In genomic region chr17:84151306-84151705, GRCm38 (mm10) we compare ENCODE assay signal across 17 mouse cellular contexts. TPM values are rescaled to one million over a fixed set of nuclear protein-coding genes. Genes with fewer than 3 reads are reported as not detected.
DNase-seq lines count a peak whose midpoint lies in the region; ATAC-seq and TF ChIP-seq lines count a peak whose summit lies in the region.
"Had no signal": no experiment of that assay in that cellular context is flagged by ENCODE, and none has a peak within 500 bp of the region (broad histone marks: within the 10 kb centered on the region; RNA-seq: fewer than 3 reads in every experiment).

No protein-coding gene starts in this region.

- TF ChIP-seq EP300 in MEL (IDR thresholded peaks at IDR 0.05; ENCODE audit: low read depth in 1 of 2, low read length in 2 of 2), result no peak

- peak; percentile 89 for DNase-seq in heart, adult 11 months
- no peak for DNase-seq in heart, adult 9 months (ENCODE audit: low spot score in 2 of 2)
- DNase-seq in midbrain, embryonic 11.5 days (ENCODE audit: low spot score, missing footprints), result peak; percentile 54
- no peak for DNase-seq in midbrain, embryonic 10.5 days (ENCODE audit: low spot score)
- DNase-seq in MEL (ENCODE audit: low read depth, low spot score), result peak; percentile 39
- DNase-seq in hindbrain, embryonic 10.5 days (ENCODE audit: low spot score), result no peak
- DNase-seq in ovary, postnatal 36 days (ENCODE audit: low spot score), result no peak
- DNase-seq: cerebellum, adult 9-11 months; embryo, embryonic 11 days; layer of hippocampus, postnatal 36 days; right cerebral cortex, postnatal 14 days had no signal

- no peaks in the 10 kb centered on the region for H3K27me3 ChIP-seq in midbrain, embryonic 11.5 days (ENCODE audit: control insufficient read depth, insufficient read depth, low read length)
- H3K27me3 ChIP-seq in midbrain, embryonic 10.5 days (ENCODE audit: low read depth, poor library complexity, severe bottlenecking), result peaks cover 71% of the 10 kb centered on the region
- no peaks in the 10 kb centered on the region for H3K27me3 ChIP-seq in MEL (ENCODE audit: control insufficient read depth in 1 of 2, insufficient read depth in 2 of 2, low read length in 2 of 2)
- H3K27me3 ChIP-seq in liver, embryonic 15.5 days, result no peaks in the 10 kb centered on the region
- H3K27me3 ChIP-seq in hindbrain, embryonic 10.5 days (ENCODE audit: insufficient read depth, poor library complexity, severe bottlenecking), result peaks cover 50% of the 10 kb centered on the region

- no peak for TF ChIP-seq RAD21 in MEL (IDR thresholded peaks at IDR 0.05; ENCODE audit: low read depth, low read length)

- no peak for TF ChIP-seq CTCF in MEL (IDR thresholded peaks at IDR 0.05 in 2 of 3, conservative IDR thresholded peaks at IDR 0.05 in 1 of 3; ENCODE audit: control insufficient read depth in 1 of 3, insufficient read depth in 1 of 3, low read depth in 2 of 3, low read length in 3 of 3, poor library complexity in 1 of 3, severe bottlenecking in 1 of 3)

- no peak overlapping the region for H3K27ac ChIP-seq in midbrain, embryonic 11.5 days (ENCODE audit: low read depth, low read length)
- no peak overlapping the region for H3K27ac ChIP-seq in midbrain, embryonic 10.5 days (replicated peaks)
- peak overlapping the region; percentile 95; the same call in 1 of the 2 replicates for H3K27ac ChIP-seq in MEL (ENCODE audit: control insufficient read depth, low read depth, low read length)
- H3K27ac ChIP-seq in liver, embryonic 15.5 days (replicated peaks), result peak overlapping the region; percentile 92
- no peak overlapping the region for H3K27ac ChIP-seq in hindbrain, embryonic 10.5 days
- H3K27ac ChIP-seq: heart, adult 2 months; midbrain, embryonic 12.5 days had no signal

- H3K9ac ChIP-seq in midbrain, embryonic 11.5 days (ENCODE audit: low read length), result no peak overlapping the region
- no peak overlapping the region for H3K9ac ChIP-seq in MEL (ENCODE audit: control insufficient read depth, low read depth, low read length, poor library complexity, severe bottlenecking)
- no peak overlapping the region for H3K9ac ChIP-seq in liver, embryonic 15.5 days
- H3K9ac ChIP-seq: limb, embryonic 12.5 days; midbrain, embryonic 12.5 days had no signal

- TF ChIP-seq POLR2A in MEL (IDR thresholded peaks at IDR 0.05; ENCODE audit: control insufficient read depth in 1 of 2, insufficient read depth in 1 of 2, low read depth in 1 of 2, low read length in 2 of 2, poor library complexity in 1 of 2), result no peak

- H3K4me1 ChIP-seq in midbrain, embryonic 11.5 days (ENCODE audit: control insufficient read depth, insufficient read depth, low read length), result peaks cover 15% of the 10 kb centered on the region
- H3K4me1 ChIP-seq in midbrain, embryonic 10.5 days, result peaks cover 51% of the 10 kb centered on the region
- peaks cover 43 to 81% of the 10 kb centered on the region in 2 experiments for H3K4me1 ChIP-seq in MEL (ENCODE audit: control insufficient read depth in 1 of 2, insufficient read depth in 2 of 2, low read length in 2 of 2)
- H3K4me1 ChIP-seq in liver, embryonic 15.5 days (replicated peaks), result peaks cover 99% of the 10 kb centered on the region
- H3K4me1 ChIP-seq in hindbrain, embryonic 10.5 days (replicated peaks), result peaks cover 57% of the 10 kb centered on the region

- H3K4me3 ChIP-seq in midbrain, embryonic 11.5 days (ENCODE audit: low read depth, low read length), result no peak overlapping the region
- no peak overlapping the region for H3K4me3 ChIP-seq in midbrain, embryonic 10.5 days
- no peak overlapping the region for H3K4me3 ChIP-seq in MEL (ENCODE audit: control insufficient read depth in 1 of 2, insufficient read depth in 1 of 2, low read depth in 2 of 2, low read length in 2 of 2)
- H3K4me3 ChIP-seq in liver, embryonic 15.5 days (replicated peaks), result no peak overlapping the region
- no peak overlapping the region for H3K4me3 ChIP-seq in hindbrain, embryonic 10.5 days
- H3K4me3 ChIP-seq: heart, adult 2 months; limb, embryonic 12.5 days; midbrain, embryonic 12.5 days; myocyte had no signal

- H3K4me2 ChIP-seq in midbrain, embryonic 11.5 days, result no peak overlapping the region
- H3K4me2 ChIP-seq in liver, embryonic 15.5 days, result no peak overlapping the region
- H3K4me2 ChIP-seq: limb, embryonic 12.5 days; midbrain, embryonic 12.5 days had no signal

- peaks cover 18% of the 10 kb centered on the region for H3K79me2 ChIP-seq in MEL (ENCODE audit: control insufficient read depth, insufficient read depth, low read length, poor library complexity)

- no peaks in the 10 kb centered on the region for H3K36me3 ChIP-seq in midbrain, embryonic 11.5 days (ENCODE audit: control insufficient read depth, insufficient read depth, low read length)
- H3K36me3 ChIP-seq in midbrain, embryonic 10.5 days, result no peaks in the 10 kb centered on the region
- peaks cover 0 to 73% of the 10 kb centered on the region in 2 experiments; a peak in 2 of 4 replicates for H3K36me3 ChIP-seq in MEL (ENCODE audit: control insufficient read depth in 1 of 2, insufficient read depth in 2 of 2, low read length in 2 of 2)
- H3K36me3 ChIP-seq in liver, embryonic 15.5 days (replicated peaks), result no peaks in the 10 kb centered on the region
- no peaks in the 10 kb centered on the region for H3K36me3 ChIP-seq in hindbrain, embryonic 10.5 days
- H3K36me3 ChIP-seq: limb, embryonic 12.5 days; midbrain, embryonic 12.5 days had no signal

- H3K9me3 ChIP-seq in midbrain, embryonic 11.5 days (ENCODE audit: control insufficient read depth, low read length), result no peaks in the 10 kb centered on the region
- H3K9me3 ChIP-seq in midbrain, embryonic 10.5 days (replicated peaks), result no peaks in the 10 kb centered on the region
- H3K9me3 ChIP-seq in MEL (replicated peaks; ENCODE audit: insufficient read depth, low read length), result no peaks in the 10 kb centered on the region
- no peaks in the 10 kb centered on the region for H3K9me3 ChIP-seq in liver, embryonic 15.5 days (replicated peaks)
- no peaks in the 10 kb centered on the region for H3K9me3 ChIP-seq in hindbrain, embryonic 10.5 days
- H3K9me3 ChIP-seq: limb, embryonic 12.5 days; midbrain, embryonic 12.5 days had no signal

- no peak for ATAC-seq in midbrain, embryonic 11.5 days (ENCODE audit: low FRiP score)
- no peak for ATAC-seq in liver, embryonic 15.5 days (ENCODE audit: insufficient read depth)
- ATAC-seq: lung, postnatal 0 days had no signal

- WGBS in midbrain, embryonic 11.5 days, result 77% methylated on average over 6 of the region's 6 CpGs
- 68% methylated on average over 6 of the region's 6 CpGs for WGBS in midbrain, embryonic 10.5 days
- 54% methylated on average over 6 of the region's 6 CpGs for WGBS in liver, embryonic 15.5 days (ENCODE audit: insufficient replicate concordance)
- WGBS in hindbrain, embryonic 10.5 days, result 66% methylated on average over 6 of the region's 6 CpGs

TF ChIP-seq in MEL, 35 proteins besides CTCF, POLR2A, EP300 and RAD21:
- no peak for TF ChIP-seq MAZ (IDR thresholded peaks at IDR 0.05; ENCODE audit: low read depth, low read length)
- TF ChIP-seq RCOR1 (IDR thresholded peaks at IDR 0.05; ENCODE audit: low read depth, low read length), result no peak
- TF ChIP-seq ETS1 (IDR thresholded peaks at IDR 0.05; ENCODE audit: low read depth, low read length), result no peak
- no peak for TF ChIP-seq TAL1 (IDR thresholded peaks at IDR 0.05; ENCODE audit: low read length)
- no peak for TF ChIP-seq BHLHE40 (IDR thresholded peaks at IDR 0.05; ENCODE audit: borderline replicate concordance, low read depth, low read length)
- TF ChIP-seq USF1 (IDR thresholded peaks at IDR 0.05; ENCODE audit: low read depth, low read length), result no peak
- no peak for TF ChIP-seq MYC (IDR thresholded peaks at IDR 0.05; ENCODE audit: low read depth, low read length)
- TF ChIP-seq JUND (IDR thresholded peaks at IDR 0.05; ENCODE audit: low read depth, low read length), result no peak
- TF ChIP-seq POLR2AphosphoS2 (IDR thresholded peaks at IDR 0.05; ENCODE audit: low read length), result no peak
- TF ChIP-seq USF2 (IDR thresholded peaks at IDR 0.05; ENCODE audit: borderline replicate concordance in 1 of 2, insufficient read depth in 1 of 2, low read depth in 1 of 2, low read length in 2 of 2), result no peak

RNA-seq across cellular contexts. Expression of gene Zfp36l2, which starts 36.4 kb away (rescaled TPM):
- 14.4 and 14.6 TPM in 2 replicates for polyA plus RNA-seq in midbrain, embryonic 11.5 days (2014; fragmentation: Nextera tagmentation; extraction: Ambion mirVana)
- polyA plus RNA-seq in midbrain, embryonic 10.5 days (2016; fragmentation: Nextera tagmentation; extraction: Ambion mirVana), result 7.8 and 8.1 TPM in 2 replicates
- total RNA-seq in MEL (2012; rRNA removed), result 93.6 and 98.4 TPM in 2 replicates
- 100 to 1,000 TPM in 1 of 2 experiments, 10 to 100 TPM in 1; 68.5 to 174 TPM for polyA plus RNA-seq in MEL (2012; ENCODE audit: insufficient read depth in 1 of 2, insufficient read length in 2 of 2, low read depth in 1 of 2, low replicate concordance in 2 of 2, missing spikeins in 1 of 2)
- 6.8 and 7.4 TPM in 2 replicates for polyA plus RNA-seq in liver, embryonic 15.5 days (2015; fragmentation: Nextera tagmentation; extraction: Ambion mirVana)
- 9.3 and 9.9 TPM in 2 replicates for polyA plus RNA-seq in hindbrain, embryonic 10.5 days (2016; fragmentation: Nextera tagmentation; extraction: Ambion mirVana)

Comparison
In these comparisons a context has a peak if more than half of its experiments do, and no peak if none do; other contexts are left out.
1. DNase-seq: peak in heart, adult 11 months (single experiment), midbrain, embryonic 11.5 days (single experiment) and MEL (single experiment); none in heart, adult 9 months (0 of 2), midbrain, embryonic 10.5 days (single experiment), hindbrain, embryonic 10.5 days (single experiment) and ovary, postnatal 36 days (single experiment).
2. H3K27ac ChIP-seq: peak in MEL (single experiment) and liver, embryonic 15.5 days (single experiment); none in midbrain, embryonic 11.5 days (single experiment), midbrain, embryonic 10.5 days (single experiment) and hindbrain, embryonic 10.5 days (single experiment).